Mouse (Mus musculus) lung, adult 2 months (tissue): ENCODE measurements around the gene Trpv3. TPM values are rescaled to one million over a fixed set of nuclear protein-coding genes. Genes with fewer than 3 reads are reported as not detected.

Experiments used
- DNase-seq: peaks from one replicate; pipeline ENCODE4 v3.0.0; 2022
- H3K4me1 ChIP-seq: fragments of 200-500 bp; 2 replicates; pipeline ENCODE4 v1.6.1; 2011; ENCODE audit warnings: low read length; ENCODE audit not compliant: control insufficient read depth, insufficient read depth
- H3K4me3 ChIP-seq: fragments of 200-500 bp; replicated peaks from 2 replicates; pipeline ENCODE3; 2011; ENCODE audit warnings: low read depth, mild to moderate bottlenecking, control low read depth, low read length; ENCODE audit errors: extremely low read depth
- CTCF ChIP-seq: fragments of 200-500 bp; IDR thresholded peaks from 2 replicates; pipeline ENCODE4 v1.5.1; 2011; ENCODE audit warnings: mild to moderate bottlenecking, low read length, control low read depth; ENCODE audit not compliant: insufficient read depth
- POLR2A ChIP-seq: fragments of 200-500 bp; IDR thresholded peaks from 2 replicates; pipeline ENCODE4 v1.6.1; 2011; ENCODE audit warnings: low read depth, mild to moderate bottlenecking, control low read depth, low read length, borderline replicate concordance; ENCODE audit errors: extremely low read depth
- WGBS: fragments of 180-500 bp; shearing (Covaris S2); methylation state at CpG from one replicate; pipeline ENCODE4 v1.1.7; 2018; 5-methylcytosine and 5-hydroxymethylcytosine counted together
- polyA plus RNA-seq: library from polyadenylated mRNA; depleted of rRNA; stranded (reverse); fragments of >200 nt; gene quantifications from 2 replicates; pipeline ENCODE4 v1.2.3, GENCODE M21; 2012; rRNA removed

Trpv3 gene
- polyA plus RNA-seq, 1 experiment = 0.49 TPM

DNA sequence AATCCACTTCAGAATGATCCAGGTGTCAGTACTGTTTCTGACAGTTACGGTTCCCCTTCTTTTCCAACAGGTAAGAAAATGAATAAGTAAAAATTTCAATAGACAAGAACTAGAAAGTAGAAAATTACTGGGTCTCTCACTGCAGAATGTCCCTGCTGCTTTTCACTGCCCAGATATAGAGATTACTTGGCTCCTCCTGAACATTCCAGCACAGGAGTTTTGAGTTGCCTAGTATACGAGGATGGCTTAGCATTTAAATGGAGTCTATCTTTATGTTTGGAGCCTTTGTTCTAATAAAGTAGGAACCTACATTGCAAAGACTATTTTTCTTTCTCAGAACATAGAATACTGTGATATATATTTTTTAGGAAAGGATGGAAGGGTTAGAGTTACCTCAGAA, 66.2 kb downstream of the Trpv3 start:
- no peaks in the 10 kb centered on the region for H3K4me1 ChIP-seq
- TF ChIP-seq POLR2A = no peak
- no peak for TF ChIP-seq CTCF
- H3K4me3 ChIP-seq = no peak overlapping the region
- WGBS = 81% methylated on average over 2 of the region's 2 CpGs
- DNase-seq = no peak

DNA sequence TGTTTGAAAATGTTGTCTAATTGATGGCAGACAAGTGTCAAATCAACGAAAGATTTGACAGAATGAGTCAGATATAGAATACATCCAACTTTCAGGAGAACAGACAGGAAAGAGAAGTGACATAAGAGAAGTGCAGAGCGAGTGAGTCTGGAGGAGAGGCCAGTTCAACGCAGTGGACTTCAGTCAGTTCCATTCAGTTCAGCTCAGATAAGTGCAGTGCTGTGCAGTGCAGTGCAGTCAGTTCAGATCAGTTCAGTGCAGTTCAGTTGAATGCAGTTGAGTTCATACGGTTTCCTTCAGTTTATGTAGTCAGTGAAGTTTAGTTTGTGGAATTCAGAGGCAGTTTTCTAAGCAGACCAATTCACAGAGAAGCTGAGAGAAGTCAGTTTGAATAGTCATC, 69.7 kb downstream of the Trpv3 start:
- WGBS = 70% methylated on average over 4 of the region's 4 CpGs
- Histone ChIP-seq H3K4me1 (no peaks in the 10 kb centered on the region), H3K4me3 (no peak overlapping the region)
- DNase-seq = no peak
- TF ChIP-seq POLR2A (no peak), CTCF (no peak)

Other genes starting within 250 kb of the Trpv3 start
- gene Camkk1, start 248.4 kb upstream of the Trpv3 start, polyA plus RNA-seq = 8.7 and 9.3 TPM in 2 replicates
- 1.7 and 3.6 TPM in 2 replicates for gene Ncbp3, start 219.6 kb upstream of the Trpv3 start, polyA plus RNA-seq
- gene Itgae, start 176.8 kb upstream of the Trpv3 start, polyA plus RNA-seq = 3.8 and 4.3 TPM in 2 replicates
- 0.41 and 0.70 TPM in 2 replicates for gene Haspin, start 129.1 kb upstream of the Trpv3 start, polyA plus RNA-seq
- 3.2 and 5.5 TPM in 2 replicates for gene P2rx5, start 107.0 kb upstream of the Trpv3 start, polyA plus RNA-seq
- 47.9 and 55.4 TPM in 2 replicates for gene Emc6, start 90.4 kb upstream of the Trpv3 start, polyA plus RNA-seq
- gene Tax1bp3, start 90.3 kb upstream of the Trpv3 start, polyA plus RNA-seq = 109 and 123 TPM in 2 replicates
- gene Ctns, start 68.3 kb upstream of the Trpv3 start, polyA plus RNA-seq = 14.2 and 17.2 TPM in 2 replicates
- gene Shpk, start 67.9 kb upstream of the Trpv3 start, polyA plus RNA-seq = 3.7 and 4.4 TPM in 2 replicates
- 0.09 and 0.55 TPM in 2 replicates for gene Trpv1, start 33.1 kb upstream of the Trpv3 start, polyA plus RNA-seq
- gene Aspa, start 62.2 kb downstream of the Trpv3 start, polyA plus RNA-seq = 1.5 and 2.2 TPM in 2 replicates
- 0.05 TPM in 1 of 2 replicates, not detected in the other for gene Gm49340, start 62.4 kb downstream of the Trpv3 start, polyA plus RNA-seq
- not detected in 2 replicates for gene Spata22, start 62.4 kb downstream of the Trpv3 start, polyA plus RNA-seq
- not detected in 2 replicates for gene Olfr20, start 83.4 kb downstream of the Trpv3 start, polyA plus RNA-seq
- gene Olfr376, start 103.9 kb downstream of the Trpv3 start, polyA plus RNA-seq = not detected in 2 replicates
- not detected in 2 replicates for gene Olfr1, start 132.2 kb downstream of the Trpv3 start, polyA plus RNA-seq
- gene Olfr378, start 161.1 kb downstream of the Trpv3 start, polyA plus RNA-seq = not detected in 2 replicates
- not detected in 2 replicates for gene Olfr380, start 190.1 kb downstream of the Trpv3 start, polyA plus RNA-seq
- gene Olfr381, start 224.2 kb downstream of the Trpv3 start, polyA plus RNA-seq = not detected in 2 replicates
- not detected in 2 replicates for gene Olfr382, start 249.8 kb downstream of the Trpv3 start, polyA plus RNA-seq